Mouse (Mus musculus): ENCODE data around the gene Aph1a. TPM values are rescaled to one million over a fixed set of nuclear protein-coding genes. Genes with fewer than 3 reads are reported as not detected.

Aph1a gene
- total RNA-seq, 2 experiments from 2014 or later: 61.8 to 75.2 TPM

GRCm38 (mm10) chr3:95938835-95939234 lies 45.1 kb downstream of the Aph1a start:
- DNase-seq (ENCODE audit: low spot score in 2 of 2): no peak
- intact Hi-C loops (cut with DNase I): no loop called here

GRCm38 (mm10) chr3:95942749-95943148 lies 49.0 kb downstream of the Aph1a start:
- DNase-seq (ENCODE audit: low spot score in 2 of 2): no peak
- intact Hi-C loops (cut with DNase I): no loop called here

GRCm38 (mm10) chr3:95943226-95943625 lies 49.5 kb downstream of the Aph1a start:
- intact Hi-C loops (cut with DNase I): no loop called here
- no peak for DNase-seq (ENCODE audit: low spot score in 2 of 2)

GRCm38 (mm10) chr3:95944742-95945141 lies 51.0 kb downstream of the Aph1a start:
- intact Hi-C loops (cut with DNase I): no loop called here
- DNase-seq (ENCODE audit: low spot score in 2 of 2): no peak

GRCm38 (mm10) chr3:95945731-95946240 lies 52.0 kb downstream of the Aph1a start:
- DNase-seq (ENCODE audit: low spot score in 2 of 2): no peak
- intact Hi-C loops (cut with DNase I): no loop called here

Other genes with a start within 250 kb of the Aph1a start
- 10 to 100 TPM; 49.9 to 56.5 TPM for gene Mcl1, start 235.2 kb upstream of the Aph1a start, total RNA-seq (2021)
- gene Adamtsl4, start 206.1 kb upstream of the Aph1a start, total RNA-seq (2021): 1 to 10 TPM; 4.2 to 4.9 TPM
- 10 to 100 TPM; 11.0 to 17.9 TPM for gene Ecm1, start 154.4 kb upstream of the Aph1a start, total RNA-seq (2021)
- gene Tars2, start 133.8 kb upstream of the Aph1a start, total RNA-seq (2021): 10 to 100 TPM; 33.9 to 44.6 TPM
- gene Rprd2, start 75.1 kb upstream of the Aph1a start, total RNA-seq (2021): 10 to 100 TPM; 59.2 to 68.9 TPM
- 10 to 100 TPM; 23.8 to 40.3 TPM for gene Prpf3, start 38.1 kb upstream of the Aph1a start, total RNA-seq (2021)
- 100 to 1,000 TPM; 149 to 158 TPM for gene Mrps21, start 22.4 kb upstream of the Aph1a start, total RNA-seq (2021)
- 10 to 100 TPM; 18.6 to 26.6 TPM for gene Ciart, start 11.7 kb upstream of the Aph1a start, total RNA-seq (2021)
- 1 to 10 TPM; 3.4 to 5.5 TPM for gene BC028528, start 2.0 kb upstream of the Aph1a start, total RNA-seq (2021)
- gene Car14, start 10.7 kb downstream of the Aph1a start, total RNA-seq (2021): 10 to 100 TPM in 1 of 2 experiments, 1 to 10 TPM in 1; 8.8 to 10.6 TPM
- gene Anp32e, start 35.3 kb downstream of the Aph1a start, total RNA-seq (2021): 10 to 100 TPM; 87.9 to 91.2 TPM
- gene Plekho1, start 102.0 kb downstream of the Aph1a start, total RNA-seq (2021): 10 to 100 TPM; 80.1 to 93.9 TPM
- gene Vps45, start 164.5 kb downstream of the Aph1a start, total RNA-seq (2021): 10 to 100 TPM; 40.5 to 42.1 TPM
- gene Otud7b, start 210.6 kb downstream of the Aph1a start, total RNA-seq (2021): 10 to 100 TPM; 28.8 to 32.0 TPM

Data from left cerebral cortex, postnatal 36 days (tissue).